Mouse (Mus musculus): ENCODE results near the gene Fscn2.
"Not testable (repeated sequence)": the region's sequence is repeated elsewhere in the genome, so short reads cannot be mapped to it uniquely, and the experiment has no call there.

The Fscn2 gene

GRCm38 (mm10) chr11:120404814-120405213 lies 43.5 kb downstream of the Fscn2 start:
- no peak for DNase-seq (ENCODE audit: low spot score)

DNA sequence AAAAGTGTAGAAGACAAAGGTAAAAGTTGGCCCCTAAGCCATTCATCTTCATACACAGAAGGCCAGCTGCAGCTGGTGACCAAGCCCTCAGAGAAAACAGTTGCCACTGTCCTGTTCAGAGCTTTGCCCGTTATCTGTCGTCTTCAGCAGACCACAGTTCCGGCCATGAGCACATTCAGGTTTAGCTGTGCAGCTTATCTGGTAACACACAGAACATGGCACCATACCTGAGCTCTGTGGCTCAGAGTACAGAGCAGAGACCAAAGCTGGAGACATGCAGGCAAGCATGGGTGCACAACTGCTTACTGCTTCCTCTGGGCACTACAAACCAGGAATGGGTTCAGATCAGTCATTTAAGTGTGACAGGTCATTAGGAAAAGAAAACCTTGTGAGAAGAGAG lies 44.5 kb downstream of the Fscn2 start:
- no peak for DNase-seq (ENCODE audit: low spot score)

DNA sequence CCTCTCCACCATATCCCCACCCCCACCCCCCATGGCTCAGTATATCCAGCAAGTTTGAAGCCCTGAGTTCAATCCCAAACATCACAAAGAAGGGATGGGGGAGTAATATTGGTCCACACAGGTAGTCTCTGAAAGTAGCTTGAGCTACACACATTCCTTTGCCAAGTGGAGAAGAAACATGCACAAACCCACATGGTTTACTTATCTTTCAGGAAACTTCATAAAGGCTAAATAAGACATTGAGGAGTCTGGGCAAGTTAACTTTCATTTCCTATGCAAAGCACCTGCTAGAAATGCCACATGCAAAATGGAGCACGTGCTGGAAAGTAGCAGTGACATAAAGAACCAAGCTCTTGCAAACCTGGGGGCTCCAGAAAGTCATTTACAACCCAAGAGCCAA lies 45.1 kb downstream of the Fscn2 start:
- no peak for DNase-seq (ENCODE audit: low spot score)

DNA sequence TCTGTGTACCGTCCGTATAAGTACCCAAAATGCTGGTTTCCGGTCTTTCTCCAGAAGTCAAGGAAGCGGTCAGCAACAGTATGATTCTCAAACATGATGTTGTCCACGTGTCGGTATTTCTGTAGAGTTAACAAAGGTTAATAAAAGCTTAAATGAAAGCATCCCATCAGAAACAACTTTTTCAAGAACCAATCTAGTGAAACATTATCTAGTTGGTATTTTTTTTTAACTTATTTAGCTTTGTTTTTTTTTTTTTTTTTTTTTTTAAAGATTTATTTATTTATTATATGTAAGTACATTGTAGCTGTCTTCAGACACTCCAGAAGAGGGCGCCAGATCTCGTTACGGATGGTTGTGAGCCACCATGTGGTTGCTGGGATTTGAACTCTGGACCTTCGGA lies 52.3 kb downstream of the Fscn2 start:
- DNase-seq (ENCODE audit: low spot score): not testable (repeated sequence)
